Mouse (Mus musculus): ENCODE data around the gene Lpar2. TPM values are rescaled to one million over a fixed set of nuclear protein-coding genes. Genes with fewer than 3 reads are reported as not detected.

Gene Lpar2
- polyA plus RNA-seq, 1 experiment from 2014 or later: 1.0 TPM

GRCm38 (mm10) chr8:69799261-69799660 is 23.0 kb upstream of the Lpar2 start:
- 92% methylated on average over 8 of the region's 8 CpGs for WGBS
- no peak overlapping the region for H3K9ac ChIP-seq
- H3K27ac ChIP-seq (ENCODE audit: low read depth): no peak overlapping the region
- no peak for DNase-seq
- H3K27me3 ChIP-seq (ENCODE audit: insufficient read depth, low read length): no peaks in the 10 kb centered on the region
- peaks cover 97% of the 10 kb centered on the region for H3K36me3 ChIP-seq (ENCODE audit: insufficient read depth)
- no peaks in the 10 kb centered on the region for H3K4me1 ChIP-seq (ENCODE audit: insufficient read depth)
- no peaks in the 10 kb centered on the region for H3K9me3 ChIP-seq (ENCODE audit: low read depth, low read length)
- ATAC-seq (ENCODE audit: insufficient read depth): no peak
- no peak for TF ChIP-seq CTCF (IDR thresholded peaks at IDR 0.05; ENCODE audit: low read depth)
- H3K4me3 ChIP-seq (ENCODE audit: low read depth, low read length): no peak overlapping the region
- no peak overlapping the region for H3K4me2 ChIP-seq

- Histone ChIP-seq H3K4me2 (no peak overlapping the region), H3K27me3 (ENCODE audit: insufficient read depth, low read length) (no peaks in the 10 kb centered on the region), H3K4me1 (ENCODE audit: insufficient read depth) (no peaks in the 10 kb centered on the region), H3K36me3 (ENCODE audit: insufficient read depth) (peaks cover 97% of the 10 kb centered on the region), H3K9ac (no peak overlapping the region), H3K9me3 (ENCODE audit: low read depth, low read length) (no peaks in the 10 kb centered on the region), H3K27ac (ENCODE audit: low read depth) (no peak overlapping the region), H3K4me3 (ENCODE audit: low read depth, low read length) (no peak overlapping the region)
- 90% methylated on average over 5 of the region's 5 CpGs for WGBS
- no peak for ATAC-seq (ENCODE audit: insufficient read depth)
- no peak for DNase-seq
- TF ChIP-seq CTCF (IDR thresholded peaks at IDR 0.05; ENCODE audit: low read depth): no peak
Observed at GRCm38 (mm10) chr8:69799946-69800345, 22.3 kb upstream of the Lpar2 start.

GRCm38 (mm10) chr8:69801796-69802195 is 20.4 kb upstream of the Lpar2 start:
- Histone ChIP-seq H3K9me3 (ENCODE audit: low read depth, low read length) (no peaks in the 10 kb centered on the region), H3K4me3 (ENCODE audit: low read depth, low read length) (no peak overlapping the region), H3K36me3 (ENCODE audit: insufficient read depth) (peaks cover 97% of the 10 kb centered on the region), H3K4me2 (no peak overlapping the region), H3K27ac (ENCODE audit: low read depth) (no peak overlapping the region), H3K4me1 (ENCODE audit: insufficient read depth) (no peaks in the 10 kb centered on the region), H3K9ac (no peak overlapping the region), H3K27me3 (ENCODE audit: insufficient read depth, low read length) (no peaks in the 10 kb centered on the region)
- WGBS: 89% methylated on average over 4 of the region's 4 CpGs
- no peak for DNase-seq
- no peak for ATAC-seq (ENCODE audit: insufficient read depth)
- no peak for TF ChIP-seq CTCF (IDR thresholded peaks at IDR 0.05; ENCODE audit: low read depth)

GRCm38 (mm10) chr8:69802216-69802615 is 20.0 kb upstream of the Lpar2 start:
- H3K4me3 ChIP-seq (ENCODE audit: low read depth, low read length): no peak overlapping the region
- H3K9ac ChIP-seq: no peak overlapping the region
- TF ChIP-seq CTCF (IDR thresholded peaks at IDR 0.05; ENCODE audit: low read depth): no peak
- no peak for ATAC-seq (ENCODE audit: insufficient read depth)
- no peaks in the 10 kb centered on the region for H3K9me3 ChIP-seq (ENCODE audit: low read depth, low read length)
- no peak overlapping the region for H3K4me2 ChIP-seq
- DNase-seq: no peak
- no peaks in the 10 kb centered on the region for H3K27me3 ChIP-seq (ENCODE audit: insufficient read depth, low read length)
- no peak overlapping the region for H3K27ac ChIP-seq (ENCODE audit: low read depth)
- no peaks in the 10 kb centered on the region for H3K4me1 ChIP-seq (ENCODE audit: insufficient read depth)
- peaks cover 97% of the 10 kb centered on the region for H3K36me3 ChIP-seq (ENCODE audit: insufficient read depth)

- Histone ChIP-seq H3K4me1 (ENCODE audit: insufficient read depth) (no peaks in the 10 kb centered on the region), H3K4me3 (ENCODE audit: low read depth, low read length) (no peak overlapping the region), H3K9ac (no peak overlapping the region), H3K27ac (ENCODE audit: low read depth) (no peak overlapping the region), H3K4me2 (no peak overlapping the region), H3K9me3 (ENCODE audit: low read depth, low read length) (no peaks in the 10 kb centered on the region), H3K27me3 (ENCODE audit: insufficient read depth, low read length) (no peaks in the 10 kb centered on the region), H3K36me3 (ENCODE audit: insufficient read depth) (peaks cover 97% of the 10 kb centered on the region)
- DNase-seq (no peak), ATAC-seq (ENCODE audit: insufficient read depth) (no peak)
- no peak for TF ChIP-seq CTCF (IDR thresholded peaks at IDR 0.05; ENCODE audit: low read depth)
- 96% methylated on average over 7 of the region's 7 CpGs for WGBS
Observed at GRCm38 (mm10) chr8:69803366-69803765, 18.9 kb upstream of the Lpar2 start.

GRCm38 (mm10) chr8:69804537-69804936 is 17.7 kb upstream of the Lpar2 start:
- Histone ChIP-seq H3K27ac (ENCODE audit: low read depth) (no peak overlapping the region), H3K9me3 (ENCODE audit: low read depth, low read length) (no peaks in the 10 kb centered on the region), H3K36me3 (ENCODE audit: insufficient read depth) (peaks cover 85% of the 10 kb centered on the region), H3K9ac (no peak overlapping the region), H3K4me2 (no peak overlapping the region), H3K4me1 (ENCODE audit: insufficient read depth) (no peaks in the 10 kb centered on the region), H3K27me3 (ENCODE audit: insufficient read depth, low read length) (no peaks in the 10 kb centered on the region), H3K4me3 (ENCODE audit: low read depth, low read length) (no peak overlapping the region)
- DNase-seq (no peak), ATAC-seq (ENCODE audit: insufficient read depth) (no peak)
- no peak for TF ChIP-seq CTCF (IDR thresholded peaks at IDR 0.05; ENCODE audit: low read depth)
- 90% methylated on average over 6 of the region's 6 CpGs for WGBS

- no peak overlapping the region for H3K27ac ChIP-seq (ENCODE audit: low read depth)
- H3K9ac ChIP-seq: no peak overlapping the region
- 94% methylated on average over 10 of the region's 10 CpGs for WGBS
- H3K4me2 ChIP-seq: no peak overlapping the region
- H3K9me3 ChIP-seq (ENCODE audit: low read depth, low read length): no peaks in the 10 kb centered on the region
- H3K36me3 ChIP-seq (ENCODE audit: insufficient read depth): peaks cover 80% of the 10 kb centered on the region
- no peaks in the 10 kb centered on the region for H3K4me1 ChIP-seq (ENCODE audit: insufficient read depth)
- no peak overlapping the region for H3K4me3 ChIP-seq (ENCODE audit: low read depth, low read length)
- ATAC-seq (ENCODE audit: insufficient read depth) (no peak), DNase-seq (no peak)
- TF ChIP-seq CTCF (IDR thresholded peaks at IDR 0.05; ENCODE audit: low read depth): no peak
- H3K27me3 ChIP-seq (ENCODE audit: insufficient read depth, low read length): no peaks in the 10 kb centered on the region
Observed at GRCm38 (mm10) chr8:69805086-69805485, 17.1 kb upstream of the Lpar2 start.

- TF ChIP-seq CTCF (IDR thresholded peaks at IDR 0.05; ENCODE audit: low read depth): no peak
- Histone ChIP-seq H3K4me2 (no peak overlapping the region), H3K4me3 (ENCODE audit: low read depth, low read length) (no peak overlapping the region), H3K27ac (ENCODE audit: low read depth) (no peak overlapping the region), H3K27me3 (ENCODE audit: insufficient read depth, low read length) (no peaks in the 10 kb centered on the region), H3K36me3 (ENCODE audit: insufficient read depth) (peaks cover 76% of the 10 kb centered on the region), H3K4me1 (ENCODE audit: insufficient read depth) (no peaks in the 10 kb centered on the region), H3K9ac (no peak overlapping the region), H3K9me3 (ENCODE audit: low read depth, low read length) (no peaks in the 10 kb centered on the region)
- WGBS: 91% methylated on average over 9 of the region's 9 CpGs
- ATAC-seq (ENCODE audit: insufficient read depth) (no peak), DNase-seq (no peak)
Observed at GRCm38 (mm10) chr8:69805491-69805890, 16.7 kb upstream of the Lpar2 start.

Data from lung, embryonic 14.5 days (tissue).